Mouse (Mus musculus) CH12.LX (cell line): ENCODE data around the gene Gm20388. TPM values are rescaled to one million over a fixed set of nuclear protein-coding genes. Genes with fewer than 3 reads are reported as not detected.

Source experiments
- DNase-seq: peaks from one replicate; pipeline ENCODE4 v3.0.0-alpha.2; 2013; ENCODE audit errors: extremely low read depth
- H3K27ac ChIP-seq: 2 replicates; pipeline ENCODE4 v1.5.1; 2012; ENCODE audit warnings: low read depth, mild to moderate bottlenecking, control low read depth, moderate library complexity; ENCODE audit not compliant: insufficient read depth
- H3K27me3 ChIP-seq: replicated peaks from 2 replicates; pipeline ENCODE3; 2012; ENCODE audit warnings: inconsistent platforms
- H3K36me3 ChIP-seq, 2 experiments: replicated peaks in 1 of 2; 2 replicates each; pipeline versions ENCODE3 to v1.6.1; 2012; ENCODE audit warnings: inconsistent platforms in 1 of 2, low read length in 1 of 2, mild to moderate bottlenecking in 1 of 2, mixed read lengths in 1 of 2, moderate library complexity in 1 of 2; ENCODE audit not compliant: control insufficient read depth in 1 of 2, insufficient read depth in 1 of 2
- H3K4me1 ChIP-seq, 2 experiments: 2 replicates each; pipeline ENCODE4 v1.6.1; 2012; ENCODE audit warnings: inconsistent platforms in 1 of 2, moderate library complexity in 1 of 2; ENCODE audit not compliant: insufficient read depth in 2 of 2, control insufficient read depth in 1 of 2
- H3K4me2 ChIP-seq: 2 replicates; pipeline ENCODE4 v1.6.1; 2012; ENCODE audit warnings: low read depth, mild to moderate bottlenecking, control low read depth; ENCODE audit not compliant: poor library complexity, insufficient read depth, severe bottlenecking
- H3K4me3 ChIP-seq, 3 experiments: fragments of 150-350 bp in 1 of 3; sonication (generic) in 1 of 3; replicated peaks in 1 of 3; 2 replicates each; pipeline versions ENCODE3 to v1.5.1; 2011 to 2012; ENCODE audit warnings: low read depth in 2 of 3, low read length in 2 of 3, mild to moderate bottlenecking in 2 of 3, moderate library complexity in 2 of 3, control low read depth in 1 of 3, improper control_type of control experiment in 1 of 3, inconsistent platforms in 1 of 3, mixed read lengths in 1 of 3; ENCODE audit not compliant: poor library complexity in 1 of 3
- H3K79me2 ChIP-seq: replicated peaks from 2 replicates; pipeline ENCODE4 v1.6.1; 2012; ENCODE audit warnings: mild to moderate bottlenecking, moderate library complexity; ENCODE audit not compliant: control insufficient read depth, poor library complexity, insufficient read depth, severe bottlenecking; ENCODE audit errors: extremely low read depth
- H3K9ac ChIP-seq: 2 replicates; pipeline ENCODE4 v1.6.1; 2012; ENCODE audit warnings: low read depth, mild to moderate bottlenecking, control low read depth, moderate library complexity; ENCODE audit not compliant: insufficient read depth
- H3K9me3 ChIP-seq: replicated peaks from 2 replicates; pipeline ENCODE3; 2012; ENCODE audit warnings: low read length, inconsistent platforms, mixed read lengths
- BHLHE40 ChIP-seq: IDR thresholded peaks from 2 replicates; pipeline ENCODE4 v1.6.1; 2011; ENCODE audit warnings: mild to moderate bottlenecking, low read depth, low read length, improper control_type of control experiment
- CHD1 ChIP-seq: IDR thresholded peaks from 2 replicates; pipeline ENCODE4 v1.6.1; 2012; ENCODE audit warnings: low read depth, low read length, improper control_type of control experiment, inconsistent platforms
- CHD2 ChIP-seq: IDR thresholded peaks from 2 replicates; pipeline ENCODE4 v1.6.1; 2011; ENCODE audit warnings: low read length, improper control_type of control experiment
- E2F4 ChIP-seq: IDR thresholded peaks from 2 replicates; pipeline ENCODE4 v1.6.1; 2011; ENCODE audit warnings: low read depth, low read length, improper control_type of control experiment; ENCODE audit not compliant: insufficient replicate concordance
- ELF1 ChIP-seq: IDR thresholded peaks from 2 replicates; pipeline ENCODE4 v1.6.1; 2014; ENCODE audit warnings: low read depth, mild to moderate bottlenecking, inconsistent platforms, low read length, improper control_type of control experiment
- EP300 ChIP-seq: IDR thresholded peaks from 2 replicates; pipeline ENCODE4 v1.6.1; 2011; ENCODE audit warnings: low read length, improper control_type of control experiment
- ETS1 ChIP-seq: conservative IDR thresholded peaks from 2 replicates; pipeline ENCODE4 v1.6.1; 2012; ENCODE audit warnings: low read depth, mild to moderate bottlenecking, inconsistent platforms, low read length, improper control_type of control experiment, moderate library complexity
- IRF4 ChIP-seq: IDR thresholded peaks from 2 replicates; pipeline ENCODE4 v1.6.1; 2014; ENCODE audit warnings: low read depth, mild to moderate bottlenecking, inconsistent platforms, low read length, improper control_type of control experiment
- JUN ChIP-seq: IDR thresholded peaks from 2 replicates; pipeline ENCODE4 v1.6.1; 2011; ENCODE audit warnings: low read depth, mild to moderate bottlenecking, low read length, improper control_type of control experiment, moderate library complexity; ENCODE audit not compliant: insufficient read depth
- JUND ChIP-seq: conservative IDR thresholded peaks from 2 replicates; pipeline ENCODE4 v1.6.1; 2011; ENCODE audit warnings: low read depth, low read length, improper control_type of control experiment
- KAT2A ChIP-seq: IDR thresholded peaks from 2 replicates; pipeline ENCODE4 v1.6.1; 2012; ENCODE audit warnings: low read length, improper control_type of control experiment, inconsistent platforms; ENCODE audit not compliant: insufficient replicate concordance
- MAFK ChIP-seq: IDR thresholded peaks from 2 replicates; pipeline ENCODE4 v1.6.1; 2011; ENCODE audit warnings: low read length, improper control_type of control experiment; ENCODE audit not compliant: insufficient replicate concordance
- MEF2A ChIP-seq: IDR thresholded peaks from 2 replicates; pipeline ENCODE4 v1.6.1; 2014; ENCODE audit warnings: low read depth, mild to moderate bottlenecking, inconsistent platforms, low read length, improper control_type of control experiment, borderline replicate concordance
- MXI1 ChIP-seq: IDR thresholded peaks from 2 replicates; pipeline ENCODE4 v1.6.1; 2011; ENCODE audit warnings: mild to moderate bottlenecking, low read depth, low read length, improper control_type of control experiment
- MYC ChIP-seq: IDR thresholded peaks from 2 replicates; pipeline ENCODE4 v1.6.1; 2011; ENCODE audit warnings: low read depth, mild to moderate bottlenecking, improper control_type of control experiment, low read length
- POLR2A ChIP-seq: IDR thresholded peaks from 2 replicates; pipeline ENCODE4 v1.6.1; 2011; ENCODE audit warnings: low read depth, mild to moderate bottlenecking, improper control_type of control experiment, low read length
- RAD21 ChIP-seq: IDR thresholded peaks from 2 replicates; pipeline ENCODE4 v1.6.1; 2011; ENCODE audit warnings: low read depth, mild to moderate bottlenecking, low read length, improper control_type of control experiment, moderate library complexity
- RCOR1 ChIP-seq: conservative IDR thresholded peaks from 2 replicates; pipeline ENCODE4 v1.6.1; 2012; ENCODE audit warnings: low read depth, mild to moderate bottlenecking, inconsistent platforms, low read length, improper control_type of control experiment
- SIN3A ChIP-seq: IDR thresholded peaks from 2 replicates; pipeline ENCODE4 v1.6.1; 2012; ENCODE audit warnings: low read length, improper control_type of control experiment, inconsistent platforms
- SMC3 ChIP-seq: IDR thresholded peaks from 2 replicates; pipeline ENCODE4 v1.6.1; 2011; ENCODE audit warnings: low read depth, low read length, improper control_type of control experiment
- TBP ChIP-seq: conservative IDR thresholded peaks from 2 replicates; pipeline ENCODE4 v1.6.1; 2011; ENCODE audit warnings: low read depth, low read length, improper control_type of control experiment
- USF2 ChIP-seq: conservative IDR thresholded peaks from 2 replicates; pipeline ENCODE4 v1.6.1; 2011; ENCODE audit warnings: low read depth, low read length, improper control_type of control experiment
- dilution Hi-C: fragments of 300-500 bp; cut with MboI; formaldehyde crosslinking; loops from 2 replicates; pipeline ENCODE4 v1.14.3; 2020; ENCODE audit warnings: low sequenced_read_pairs; ENCODE audit not compliant: extremely low pct_unique_long_range_greater_than_20kb, extremely low pct_ligation_motif_present
- in situ Hi-C: fragments of 300-500 bp; cut with MboI; formaldehyde crosslinking; loops from 3 replicates; pipeline ENCODE4 v1.14.3; 2019; ENCODE audit warnings: low sequenced_read_pairs, low pct_ligation_motif_present, low pct_unique_long_range_greater_than_20kb, mixed read lengths
- polyA plus RNA-seq: library from polyadenylated mRNA; unstranded; fragments of >175 nt; gene quantifications from 2 replicates; pipeline ENCODE4 v1.2.1, GENCODE M21; 2012; ENCODE audit warnings: low read depth; ENCODE audit not compliant: insufficient read length
- total RNA-seq, 2 experiments: library from RNA; depleted of rRNA; stranded (reverse); fragments of 300-350 nt in 1 of 2; fragments of >200 nt in 1 of 2; gene quantifications; 2 replicates each; pipeline ENCODE4 v1.2.3; 2012 to 2014

Gene Gm20388
- total and polyA plus RNA-seq, 3 experiments, result 14.8 to 26.3 (median 22.2) TPM

DNA sequence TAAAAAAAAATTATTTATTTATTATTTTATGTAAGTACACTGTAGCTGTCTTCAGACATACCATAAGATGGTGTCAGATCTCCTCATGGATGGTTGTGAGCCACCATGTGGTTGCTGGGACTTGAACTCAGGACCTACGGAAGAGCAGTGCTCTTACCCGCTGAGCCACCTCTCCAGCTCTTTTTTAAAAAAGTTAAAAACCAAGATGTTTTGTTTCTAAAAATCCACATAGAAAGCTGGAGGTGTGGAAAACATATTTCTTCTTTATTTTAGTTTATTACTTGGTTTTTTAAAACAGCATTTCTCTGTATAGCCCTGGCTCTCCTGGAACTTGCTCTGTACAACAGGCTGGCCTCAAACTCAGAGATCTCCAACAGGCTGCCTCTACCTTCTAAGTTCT, 3417.9 kb downstream of the Gm20388 start:
- Histone ChIP-seq H3K9me3 (no peaks in the 10 kb centered on the region), H3K27me3 (peaks cover 42% of the 10 kb centered on the region), H3K36me3 (no peaks in the 10 kb centered on the region), H3K79me2 (no peaks in the 10 kb centered on the region), H3K4me2 (no peak overlapping the region), H3K4me1 (peaks cover 8 to 22% of the 10 kb centered on the region in 2 experiments), H3K4me3 (no peak overlapping the region), H3K9ac (no peak overlapping the region), H3K27ac (no peak overlapping the region)
- DNase-seq, result no peak
- TF ChIP-seq SIN3A, result no peak
- TF ChIP-seq MEF2A, result no peak
- TF ChIP-seq CHD1, result no peak
- TF ChIP-seq ETS1, result no peak
- no peak for TF ChIP-seq JUND
- TF ChIP-seq CHD2, result no peak
- no peak for TF ChIP-seq ELF1
- in situ Hi-C loops, result loop anchor here (5.0 kb wide), 1 partner anchor 34 kb away; no protein-coding TSS in a partner anchor
- dilution Hi-C loops, result no loop called here

DNA sequence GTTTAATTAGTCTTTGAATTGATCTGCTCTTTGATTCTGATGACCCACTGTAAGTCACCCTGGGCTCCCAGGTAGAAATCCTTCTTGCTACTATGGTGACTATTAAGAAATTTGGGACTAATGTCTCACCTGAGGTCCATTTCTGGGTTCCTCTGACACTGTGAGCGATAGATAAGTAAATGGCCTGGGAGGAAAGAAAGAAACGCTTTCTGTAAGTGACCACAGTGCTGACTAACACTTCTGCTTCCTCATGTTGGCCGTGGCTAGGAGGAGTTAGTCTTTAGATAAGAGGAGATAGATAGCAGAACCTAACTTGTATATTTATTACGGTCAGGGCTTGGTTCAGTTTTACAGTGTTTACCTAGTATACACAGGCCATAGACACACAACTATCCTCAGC, 3418.7 kb downstream of the Gm20388 start:
- dilution Hi-C loops (no loop called here), in situ Hi-C loops (loop anchor here (5.0 kb wide), 1 partner anchor 33 kb away; no protein-coding TSS in a partner anchor)
- no peak for DNase-seq

DNA sequence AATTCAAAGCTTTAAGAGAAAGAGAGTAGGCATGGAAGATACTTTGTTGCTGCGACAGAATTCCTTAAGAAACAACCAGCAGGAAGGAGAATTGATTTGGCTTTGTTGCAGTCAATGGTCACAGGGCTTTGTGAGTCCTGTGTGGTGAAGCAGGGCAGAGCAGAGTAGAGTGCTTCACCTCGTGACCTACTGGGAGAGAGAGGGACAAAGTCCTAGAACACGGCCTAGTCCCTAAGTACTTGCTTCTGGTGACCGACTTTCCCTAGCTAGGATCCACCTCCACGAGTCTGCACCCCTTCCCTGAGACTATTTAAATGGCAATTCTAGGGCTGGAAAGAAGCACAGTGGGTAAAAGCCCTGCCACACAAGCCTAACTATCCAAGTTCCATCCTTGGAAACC, 3419.3 kb downstream of the Gm20388 start:
- in situ Hi-C loops (loop anchor here (5.0 kb wide), 1 partner anchor 32 kb away; no protein-coding TSS in a partner anchor), dilution Hi-C loops (no loop called here)
- H3K27ac ChIP-seq, result no peak overlapping the region
- TF ChIP-seq RAD21, result no peak
- H3K36me3 ChIP-seq, result no peaks in the 10 kb centered on the region
- H3K4me3 ChIP-seq, result no peak overlapping the region
- H3K79me2 ChIP-seq, result no peaks in the 10 kb centered on the region
- no peak overlapping the region for H3K4me2 ChIP-seq
- DNase-seq, result no peak
- no peaks in the 10 kb centered on the region for H3K9me3 ChIP-seq
- H3K4me1 ChIP-seq, result peaks cover 8 to 33% of the 10 kb centered on the region in 2 experiments
- H3K27me3 ChIP-seq, result peaks cover 55% of the 10 kb centered on the region
- H3K9ac ChIP-seq, result no peak overlapping the region

More for the DNA sequence above, 3418.7 kb downstream of the Gm20388 start:
- H3K27ac ChIP-seq, result no peak overlapping the region
- H3K36me3 ChIP-seq, result no peaks in the 10 kb centered on the region
- peaks cover 50% of the 10 kb centered on the region for H3K27me3 ChIP-seq
- H3K9me3 ChIP-seq, result no peaks in the 10 kb centered on the region
- TF ChIP-seq MYC (no peak), MXI1 (no peak), MAFK (no peak), IRF4 (no peak), E2F4 (no peak), JUND (no peak), SMC3 (no peak), RCOR1 (no peak), CHD2 (no peak), USF2 (no peak), SIN3A (no peak), POLR2A (no peak), MEF2A (no peak), JUN (no peak), BHLHE40 (no peak), RAD21 (no peak), KAT2A (no peak), TBP (no peak), EP300 (no peak)
- no peak overlapping the region for H3K4me2 ChIP-seq
- peaks cover 8 to 30% of the 10 kb centered on the region in 2 experiments for H3K4me1 ChIP-seq
- H3K79me2 ChIP-seq, result no peaks in the 10 kb centered on the region
- no peak overlapping the region for H3K4me3 ChIP-seq
- no peak overlapping the region for H3K9ac ChIP-seq
